Comparison of ENCODE assay signal across 21 mouse cellular contexts in genomic region chr16:93920673-93921072, GRCm38 (mm10).
"Had no signal": no experiment of that assay in that cellular context is flagged by ENCODE, and none has a peak within 500 bp of the region (broad histone marks: within the 10 kb centered on the region; RNA-seq: fewer than 3 reads in every experiment).

No protein-coding gene starts in this region.

- H3K27me3 ChIP-seq: hindbrain, embryonic 15.5 days; limb, embryonic 13.5 days had no signal

- DNase-seq: gastrocnemius, postnatal 25 days; heart, adult 18-20 months; heart, postnatal 10 days; heart, postnatal 4 days; kidney, adult 11 months; kidney, adult 2 months; kidney, postnatal 14 days; kidney, postnatal 36 days; layer of hippocampus, adult 9-11 months; layer of hippocampus, postnatal 36 days; left cerebral cortex, postnatal 4 days had no signal

- H3K9ac ChIP-seq: heart, embryonic 12.5 days; hindbrain, embryonic 12.5 days; hindbrain, embryonic 15.5 days; limb, embryonic 13.5 days; limb, embryonic 15.5 days; liver, embryonic 12.5 days had no signal

- ATAC-seq: hindbrain, postnatal 0 days; intestine, embryonic 16.5 days; liver, embryonic 12.5 days had no signal

- H3K36me3 ChIP-seq: heart, embryonic 10.5 days; heart, embryonic 12.5 days; hindbrain, embryonic 10.5 days; hindbrain, embryonic 12.5 days; hindbrain, embryonic 15.5 days; limb, embryonic 13.5 days; limb, embryonic 15.5 days; liver, embryonic 12.5 days had no signal

- H3K9me3 ChIP-seq: heart, embryonic 10.5 days; heart, embryonic 12.5 days; hindbrain, embryonic 10.5 days; hindbrain, embryonic 12.5 days; hindbrain, embryonic 15.5 days; limb, embryonic 13.5 days; limb, embryonic 15.5 days; liver, embryonic 12.5 days had no signal

- H3K27ac ChIP-seq: heart, embryonic 10.5 days; hindbrain, embryonic 10.5 days; hindbrain, embryonic 12.5 days; hindbrain, embryonic 15.5 days; hindbrain, postnatal 0 days; limb, embryonic 13.5 days; limb, embryonic 15.5 days; liver, embryonic 12.5 days had no signal

- H3K4me3 ChIP-seq: heart, embryonic 10.5 days; heart, embryonic 12.5 days; hindbrain, embryonic 10.5 days; hindbrain, embryonic 12.5 days; hindbrain, embryonic 15.5 days; limb, embryonic 13.5 days; limb, embryonic 15.5 days; liver, embryonic 12.5 days had no signal

- H3K4me2 ChIP-seq: heart, embryonic 12.5 days; hindbrain, embryonic 12.5 days; hindbrain, embryonic 15.5 days; limb, embryonic 13.5 days; limb, embryonic 15.5 days; liver, embryonic 12.5 days had no signal
